Mouse (Mus musculus): Measurements from ENCODE around the gene Tbce. TPM values are rescaled to one million over a fixed set of nuclear protein-coding genes. Genes with fewer than 3 reads are reported as not detected.

Gene Tbce
- total RNA-seq, 4 experiments from 2014 or later, result 13.5 to 19.2 (median 16.7) TPM

- DNase-seq (ENCODE audit: low spot score in 2 of 2), result peak in 1 of 2 experiments; percentile 13
Measured at GRCm38 (mm10) chr13:13968629-13969111, 70.8 kb downstream of the Tbce start.

DNA sequence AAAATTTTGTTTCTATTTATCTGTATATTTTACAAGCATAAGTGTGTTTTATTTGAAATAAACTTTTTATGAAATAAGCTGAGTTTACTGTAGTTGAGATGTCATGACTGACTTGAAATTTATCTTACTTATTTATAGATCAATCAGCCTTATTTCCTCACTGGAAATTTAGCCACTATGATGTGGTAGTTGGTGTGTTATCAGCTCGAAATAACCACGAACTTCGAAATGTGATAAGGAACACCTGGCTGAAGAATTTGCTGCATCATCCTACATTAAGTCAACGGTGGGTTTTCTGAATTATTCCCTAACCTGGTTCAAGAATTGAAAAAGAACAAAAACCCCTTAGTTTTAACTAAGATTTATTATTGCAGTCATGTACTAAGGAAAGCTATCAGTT lies 73.3 kb downstream of the Tbce start:
- DNase-seq (ENCODE audit: low spot score in 2 of 2), result no peak

GRCm38 (mm10) chr13:13965388-13965964 lies 74.0 kb downstream of the Tbce start:
- peak in 1 of 2 experiments; percentile 18 for DNase-seq (ENCODE audit: low spot score in 2 of 2)

DNA sequence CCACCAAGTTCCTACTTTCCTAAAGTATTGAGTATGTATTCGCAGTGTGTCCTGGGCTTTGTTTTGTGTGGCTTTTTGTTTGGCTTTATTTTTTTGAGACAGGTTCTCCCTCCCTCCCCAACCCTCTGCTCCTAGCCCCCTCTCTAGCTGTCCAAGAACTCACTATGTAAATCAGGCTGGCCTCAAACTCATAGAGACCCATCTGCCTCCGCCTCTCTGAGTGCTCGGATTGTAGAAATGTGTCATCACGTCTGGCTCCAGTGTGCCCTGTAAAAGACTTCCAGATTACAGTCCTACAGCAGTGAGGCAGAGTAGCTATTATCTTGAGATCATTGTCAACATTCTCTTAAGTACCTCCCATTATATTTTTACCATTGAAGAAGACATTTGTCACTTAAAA lies 78.4 kb downstream of the Tbce start:
- DNase-seq (ENCODE audit: low spot score in 2 of 2), result no peak

- DNase-seq (ENCODE audit: low spot score in 2 of 2), result peak in 1 of 2 experiments; percentile 43
Measured at GRCm38 (mm10) chr13:13960211-13960610, 79.2 kb downstream of the Tbce start.

- DNase-seq (ENCODE audit: low spot score in 2 of 2), result no peak
Measured at GRCm38 (mm10) chr13:13956686-13957085, 82.8 kb downstream of the Tbce start.

DNA sequence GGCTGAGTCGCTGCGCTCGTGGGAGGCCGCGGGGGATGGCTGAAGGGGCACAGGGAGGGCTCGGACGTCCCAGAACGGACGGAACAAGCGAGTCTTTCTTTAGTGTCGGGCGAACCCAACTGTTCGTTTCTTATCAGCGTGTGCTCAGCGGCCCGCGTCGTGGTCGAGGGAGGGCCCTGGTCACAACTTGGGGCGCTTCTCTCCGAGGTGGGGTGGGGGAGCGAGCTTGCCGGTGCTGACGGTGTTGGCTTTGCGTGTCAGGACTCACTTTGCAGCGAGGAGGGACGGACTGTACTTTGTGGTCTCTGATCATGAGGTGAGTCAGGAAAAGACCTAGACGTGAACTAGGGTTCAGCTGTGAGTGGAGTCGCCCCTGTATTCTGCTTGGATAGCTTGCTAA lies 84.5 kb downstream of the Tbce start:
- peak; percentile 37 to 52 for DNase-seq (ENCODE audit: low spot score in 2 of 2)

DNA sequence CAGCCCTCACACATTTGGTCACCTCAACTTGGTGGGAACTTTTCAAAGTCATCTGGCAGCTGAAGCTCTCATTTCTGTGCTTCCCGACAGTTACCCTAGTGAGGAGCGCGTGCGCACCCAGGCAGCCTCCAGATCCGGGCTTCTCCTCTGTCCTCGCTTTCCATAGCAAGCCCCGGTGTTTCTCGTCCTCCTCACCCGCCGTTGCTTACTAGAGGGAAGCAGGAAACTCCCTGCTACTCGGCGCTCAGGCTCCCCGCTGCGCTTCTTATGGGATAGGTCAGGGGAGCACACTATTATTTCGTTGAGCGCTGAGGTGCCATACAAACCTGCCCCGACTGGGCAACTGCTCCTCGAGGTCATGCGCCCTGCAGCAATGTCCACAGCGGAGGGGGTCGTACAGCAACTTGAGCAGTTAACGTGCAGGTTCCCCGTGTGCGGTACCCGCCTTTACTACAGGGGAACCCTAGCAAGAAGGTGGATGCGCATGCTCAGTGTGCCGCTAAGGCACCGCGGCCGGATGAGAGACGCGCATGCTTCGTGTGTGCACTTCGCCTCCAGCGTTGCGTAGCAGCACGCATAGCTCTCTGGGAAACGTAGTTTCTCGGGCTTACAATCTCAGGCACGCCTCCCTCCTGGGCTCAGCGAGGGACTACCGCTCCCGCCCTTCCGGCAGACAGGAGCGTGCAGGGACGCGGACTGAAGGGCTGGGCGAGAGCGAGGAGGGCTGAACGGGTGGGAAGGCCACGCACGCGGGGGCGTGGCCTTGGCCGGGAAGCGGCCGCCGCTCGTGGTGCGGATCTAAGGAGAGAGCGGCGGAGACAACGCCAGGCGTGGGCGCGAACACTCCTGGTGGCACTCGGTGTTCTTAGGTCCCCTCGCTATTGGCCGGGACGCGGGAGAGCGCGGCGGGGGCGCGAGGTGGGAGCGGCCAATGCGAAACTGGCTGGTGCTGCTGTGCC lies 85.3 kb downstream of the Tbce start, which contains the start of gene B3galnt2:
TSS of gene B3galnt2 (plus strand) at position 596 of the 959 bp plus-strand sequence.
- peak; percentile 91 to 96 for DNase-seq (ENCODE audit: low spot score in 2 of 2)

Other genes with a start within 250 kb of the Tbce start
- 10 to 100 TPM; 67.8 to 85.4 (median 73.2) TPM for gene B3galnt2, start 85.2 kb downstream of the Tbce start, total RNA-seq (2022)
- 10 to 100 TPM; 10.4 to 12.8 (median 11.6) TPM for gene Arid4b, start 23.6 kb upstream of the Tbce start, total RNA-seq (2022)
- gene Ggps1, start 23.9 kb upstream of the Tbce start, total RNA-seq (2022), result 10 to 100 TPM; 14.1 to 20.4 (median 16.1) TPM

Data from gastrocnemius, adult 8-10 months (tissue).